Mouse (Mus musculus) ES-Bruce4 (cell line): Measurements from ENCODE around the gene Btbd19. TPM values are rescaled to one million over a fixed set of nuclear protein-coding genes. Genes with fewer than 3 reads are reported as not detected.
A peak's percentile ranks its signal among the peaks of the same experiment; 100 is the strongest.

ENCODE experiments used
- H3K27ac ChIP-seq: 2 replicates; pipeline ENCODE4 v1.5.1; 2012; ENCODE audit warnings: low read length, inconsistent platforms; ENCODE audit not compliant: insufficient read depth
- H3K27me3 ChIP-seq: 2 replicates; pipeline ENCODE4 v1.6.1; 2012; ENCODE audit warnings: mild to moderate bottlenecking, low read length, inconsistent platforms; ENCODE audit not compliant: control insufficient read depth, poor library complexity, insufficient read depth, severe bottlenecking
- H3K36me3 ChIP-seq: 2 replicates; pipeline ENCODE4 v1.6.1; 2012; ENCODE audit warnings: inconsistent platforms, mild to moderate bottlenecking, low read length, moderate library complexity; ENCODE audit not compliant: control insufficient read depth, poor library complexity, insufficient read depth, severe bottlenecking
- H3K4me1 ChIP-seq: one replicate; pipeline ENCODE4 v1.8.1; 2011; ENCODE audit warnings: low read length; ENCODE audit not compliant: control insufficient read depth, insufficient read depth
- H3K4me3 ChIP-seq: 2 replicates; pipeline ENCODE4 v1.5.1; 2011; ENCODE audit warnings: low read depth, mild to moderate bottlenecking, low read length
- H3K9ac ChIP-seq: 2 replicates; pipeline ENCODE4 v1.6.1; 2012; ENCODE audit warnings: low read depth, mild to moderate bottlenecking, inconsistent platforms; ENCODE audit not compliant: poor library complexity, severe bottlenecking
- H3K9me3 ChIP-seq: replicated peaks from 2 replicates; pipeline ENCODE4 v1.6.1; 2012; ENCODE audit warnings: mild to moderate bottlenecking, low read length, inconsistent platforms; ENCODE audit not compliant: control insufficient read depth, poor library complexity, insufficient read depth, severe bottlenecking
- CTCF ChIP-seq: IDR thresholded peaks from one replicate; pipeline ENCODE4 v1.8.1; 2011; ENCODE audit warnings: low read depth, low read length
- EP300 ChIP-seq: IDR thresholded peaks from 2 replicates; pipeline ENCODE4 v1.6.1; 2011; ENCODE audit warnings: low read depth, low read length; ENCODE audit not compliant: insufficient read depth
- POLR2A ChIP-seq: IDR thresholded peaks from one replicate; pipeline ENCODE4 v1.8.1; 2011; ENCODE audit warnings: low read length; ENCODE audit not compliant: insufficient read depth
- polyA plus RNA-seq: library from polyadenylated mRNA; stranded (reverse); fragments of >200 nt; gene quantifications from 2 replicates; pipeline ENCODE4 v1.2.4, GENCODE M21; 2011; ENCODE audit warnings: low read depth; ENCODE audit not compliant: missing spikeins, insufficient read depth, insufficient read length

The Btbd19 gene
- polyA plus RNA-seq, 1 experiment = 60.9 TPM

GRCm38 (mm10) chr4:117126675-117127290 lies 1.3 kb upstream of the Btbd19 start, which contains the start of gene Tctex1d4:
TSS of gene Tctex1d4 (plus strand) at chr4:117126794.
- Histone ChIP-seq H3K36me3 (no peaks in the 10 kb centered on the region; the same call in 1 of the 2 replicates), H3K27ac (peak within 1 kb of the TSS; percentile 95), H3K27me3 (no peaks in the 10 kb centered on the region), H3K9me3 (no peaks in the 10 kb centered on the region), H3K4me1 (peaks cover 10% of the 10 kb centered on the region), H3K4me3 (no peak within 1 kb of the TSS), H3K9ac (peak within 1 kb of the TSS; percentile 93)
- no peak for TF ChIP-seq POLR2A
- TF ChIP-seq EP300 = no peak
- no peak for TF ChIP-seq CTCF

- TF ChIP-seq POLR2A (no peak), EP300 (peak; percentile 90)
- peak overlapping the region; percentile 93 for H3K9ac ChIP-seq
- peaks cover 10% of the 10 kb centered on the region for H3K4me1 ChIP-seq
- no peak overlapping the region for H3K4me3 ChIP-seq
- H3K9me3 ChIP-seq = no peaks in the 10 kb centered on the region
- no peaks in the 10 kb centered on the region; the same call in 1 of the 2 replicates for H3K36me3 ChIP-seq
- H3K27ac ChIP-seq = peak overlapping the region; percentile 95
- no peaks in the 10 kb centered on the region for H3K27me3 ChIP-seq
These were observed 567 bp upstream of the Btbd19 start for GRCm38 (mm10) chr4:117125910-117126674.

- Histone ChIP-seq H3K27me3 (no peaks in the 10 kb centered on the region), H3K36me3 (no peaks in the 10 kb centered on the region; the same call in 1 of the 2 replicates), H3K9ac (peak overlapping the region; percentile 93), H3K27ac (peak overlapping the region; percentile 95), H3K4me3 (peak overlapping the region; percentile 81), H3K9me3 (no peaks in the 10 kb centered on the region), H3K4me1 (peaks cover 4% of the 10 kb centered on the region)
- TF ChIP-seq POLR2A (no peak), CTCF (no peak)
These were observed 792 bp downstream of the Btbd19 start for GRCm38 (mm10) chr4:117124518-117125347.

- H3K9me3 ChIP-seq = no peaks in the 10 kb centered on the region
- H3K27ac ChIP-seq = peak overlapping the region; percentile 95
- H3K9ac ChIP-seq = peak overlapping the region; percentile 93
- peaks cover 4% of the 10 kb centered on the region for H3K4me1 ChIP-seq
- no peaks in the 10 kb centered on the region for H3K27me3 ChIP-seq
- no peaks in the 10 kb centered on the region; the same call in 1 of the 2 replicates for H3K36me3 ChIP-seq
- peak overlapping the region; percentile 81 for H3K4me3 ChIP-seq
- no peak for TF ChIP-seq POLR2A
- TF ChIP-seq CTCF = no peak
- no peak for TF ChIP-seq EP300
These were observed 1.4 kb downstream of the Btbd19 start for GRCm38 (mm10) chr4:117124218-117124517.

GRCm38 (mm10) chr4:117123546-117124217 lies 1.8 kb downstream of the Btbd19 start:
- TF ChIP-seq CTCF (no peak), POLR2A (no peak), EP300 (no peak)
- 0 out of 2 replicates have a peak overlapping the region, but pooled peaks have one; percentile 2 for H3K4me3 ChIP-seq
- peak overlapping the region; percentile 93; the same call in 1 of the 2 replicates for H3K9ac ChIP-seq
- H3K27me3 ChIP-seq = no peaks in the 10 kb centered on the region
- H3K36me3 ChIP-seq = 0 out of 2 replicates have a peak, but pooled peaks cover under 1% of the 10 kb centered on the region
- H3K9me3 ChIP-seq = no peaks in the 10 kb centered on the region
- peaks cover 2% of the 10 kb centered on the region for H3K4me1 ChIP-seq
- H3K27ac ChIP-seq = no peak overlapping the region; the same call in 1 of the 2 replicates
